Mouse (Mus musculus): Measurements from ENCODE around the gene Kdm2b. TPM values are rescaled to one million over a fixed set of nuclear protein-coding genes. Genes with fewer than 3 reads are reported as not detected.
A peak's percentile ranks its signal among the peaks of the same experiment; 100 is the strongest.

The Kdm2b gene
- polyA plus RNA-seq, 1 experiment from 2014 or later, result 26.8 TPM

- no peak for ATAC-seq (replicated peaks; ENCODE audit: extremely low read depth, insufficient read depth, low FRiP score)
- Histone ChIP-seq H3K27ac (ENCODE audit: low read length) (no peak overlapping the region), H3K9ac (ENCODE audit: low read length) (no peak overlapping the region), H3K4me3 (ENCODE audit: low read length) (no peak overlapping the region), H3K9me3 (replicated peaks; ENCODE audit: control insufficient read depth, low read length) (no peaks in the 10 kb centered on the region), H3K36me3 (ENCODE audit: control insufficient read depth, insufficient read depth) (no peaks in the 10 kb centered on the region), H3K4me1 (ENCODE audit: control insufficient read depth, insufficient read depth, low read length) (no peaks in the 10 kb centered on the region), H3K4me2 (ENCODE audit: low read depth, low read length) (no peak overlapping the region), H3K27me3 (ENCODE audit: control insufficient read depth, insufficient read depth, low read length) (no peaks in the 10 kb centered on the region)
- 95% methylated on average over 4 of the region's 4 CpGs for WGBS
Observed at GRCm38 (mm10) chr5:122912863-122913262, 76.8 kb downstream of the Kdm2b start.

- Histone ChIP-seq H3K9me3 (replicated peaks; ENCODE audit: control insufficient read depth, low read length) (no peaks in the 10 kb centered on the region), H3K4me1 (ENCODE audit: control insufficient read depth, insufficient read depth, low read length) (no peaks in the 10 kb centered on the region), H3K27ac (ENCODE audit: low read length) (no peak overlapping the region), H3K9ac (ENCODE audit: low read length) (0 out of 2 replicates have a peak overlapping the region, but pooled peaks have one; percentile 5), H3K36me3 (ENCODE audit: control insufficient read depth, insufficient read depth) (no peaks in the 10 kb centered on the region), H3K4me3 (ENCODE audit: low read length) (no peak overlapping the region), H3K4me2 (ENCODE audit: low read depth, low read length) (peak overlapping the region; percentile 35; the same call in 1 of the 2 replicates), H3K27me3 (ENCODE audit: control insufficient read depth, insufficient read depth, low read length) (no peaks in the 10 kb centered on the region)
- 63% methylated on average over 18 of the region's 18 CpGs for WGBS
- ATAC-seq (replicated peaks; ENCODE audit: extremely low read depth, insufficient read depth, low FRiP score), result no peak; the same call in 1 of the 2 replicates
Observed at GRCm38 (mm10) chr5:122909481-122909880, 80.1 kb downstream of the Kdm2b start.

GRCm38 (mm10) chr5:122908001-122908400 lies 81.6 kb downstream of the Kdm2b start:
- 88% methylated on average over 2 of the region's 2 CpGs for WGBS
- Histone ChIP-seq H3K4me1 (ENCODE audit: control insufficient read depth, insufficient read depth, low read length) (no peaks in the 10 kb centered on the region), H3K4me3 (ENCODE audit: low read length) (no peak overlapping the region), H3K9ac (ENCODE audit: low read length) (no peak overlapping the region), H3K27me3 (ENCODE audit: control insufficient read depth, insufficient read depth, low read length) (no peaks in the 10 kb centered on the region), H3K9me3 (replicated peaks; ENCODE audit: control insufficient read depth, low read length) (no peaks in the 10 kb centered on the region), H3K27ac (ENCODE audit: low read length) (no peak overlapping the region), H3K4me2 (ENCODE audit: low read depth, low read length) (no peak overlapping the region), H3K36me3 (ENCODE audit: control insufficient read depth, insufficient read depth) (no peaks in the 10 kb centered on the region)
- no peak for ATAC-seq (replicated peaks; ENCODE audit: extremely low read depth, insufficient read depth, low FRiP score)

- Histone ChIP-seq H3K9me3 (replicated peaks; ENCODE audit: control insufficient read depth, low read length) (no peaks in the 10 kb centered on the region), H3K4me2 (ENCODE audit: low read depth, low read length) (no peak overlapping the region), H3K4me3 (ENCODE audit: low read length) (no peak overlapping the region), H3K27ac (ENCODE audit: low read length) (no peak overlapping the region), H3K4me1 (ENCODE audit: control insufficient read depth, insufficient read depth, low read length) (no peaks in the 10 kb centered on the region), H3K36me3 (ENCODE audit: control insufficient read depth, insufficient read depth) (no peaks in the 10 kb centered on the region), H3K9ac (ENCODE audit: low read length) (no peak overlapping the region), H3K27me3 (ENCODE audit: control insufficient read depth, insufficient read depth, low read length) (no peaks in the 10 kb centered on the region)
- 82% methylated on average over 1 of the region's 1 CpGs for WGBS
- ATAC-seq (replicated peaks; ENCODE audit: extremely low read depth, insufficient read depth, low FRiP score), result no peak
Observed at GRCm38 (mm10) chr5:122907182-122907581, 82.4 kb downstream of the Kdm2b start.

GRCm38 (mm10) chr5:122903165-122903564 lies 86.5 kb downstream of the Kdm2b start:
- no peaks in the 10 kb centered on the region for H3K36me3 ChIP-seq (ENCODE audit: control insufficient read depth, insufficient read depth)
- 73% methylated on average over 5 of the region's 5 CpGs for WGBS
- no peaks in the 10 kb centered on the region for H3K9me3 ChIP-seq (replicated peaks; ENCODE audit: control insufficient read depth, low read length)
- H3K9ac ChIP-seq (ENCODE audit: low read length), result no peak overlapping the region
- H3K4me2 ChIP-seq (ENCODE audit: low read depth, low read length), result no peak overlapping the region
- no peak overlapping the region for H3K27ac ChIP-seq (ENCODE audit: low read length)
- no peak overlapping the region for H3K4me3 ChIP-seq (ENCODE audit: low read length)
- H3K27me3 ChIP-seq (ENCODE audit: control insufficient read depth, insufficient read depth, low read length), result no peaks in the 10 kb centered on the region
- peaks cover 10% of the 10 kb centered on the region for H3K4me1 ChIP-seq (ENCODE audit: control insufficient read depth, insufficient read depth, low read length)
- no peak for ATAC-seq (replicated peaks; ENCODE audit: extremely low read depth, insufficient read depth, low FRiP score)

- Histone ChIP-seq H3K9ac (ENCODE audit: low read length) (no peak overlapping the region), H3K4me1 (ENCODE audit: control insufficient read depth, insufficient read depth, low read length) (peaks cover 16% of the 10 kb centered on the region), H3K9me3 (replicated peaks; ENCODE audit: control insufficient read depth, low read length) (no peaks in the 10 kb centered on the region), H3K27ac (ENCODE audit: low read length) (no peak overlapping the region), H3K4me3 (ENCODE audit: low read length) (no peak overlapping the region), H3K27me3 (ENCODE audit: control insufficient read depth, insufficient read depth, low read length) (no peaks in the 10 kb centered on the region), H3K36me3 (ENCODE audit: control insufficient read depth, insufficient read depth) (no peaks in the 10 kb centered on the region), H3K4me2 (ENCODE audit: low read depth, low read length) (no peak overlapping the region)
- no peak for ATAC-seq (replicated peaks; ENCODE audit: extremely low read depth, insufficient read depth, low FRiP score)
- WGBS, result 75% methylated on average over 6 of the region's 6 CpGs
Observed at GRCm38 (mm10) chr5:122902228-122902627, 87.4 kb downstream of the Kdm2b start.

- Histone ChIP-seq H3K27me3 (ENCODE audit: control insufficient read depth, insufficient read depth, low read length) (no peaks in the 10 kb centered on the region), H3K9me3 (replicated peaks; ENCODE audit: control insufficient read depth, low read length) (no peaks in the 10 kb centered on the region), H3K9ac (ENCODE audit: low read length) (no peak overlapping the region), H3K4me3 (ENCODE audit: low read length) (no peak overlapping the region), H3K4me2 (ENCODE audit: low read depth, low read length) (no peak overlapping the region), H3K36me3 (ENCODE audit: control insufficient read depth, insufficient read depth) (no peaks in the 10 kb centered on the region), H3K27ac (ENCODE audit: low read length) (no peak overlapping the region), H3K4me1 (ENCODE audit: control insufficient read depth, insufficient read depth, low read length) (peaks cover 17% of the 10 kb centered on the region)
- WGBS, result 49% methylated on average over 3 of the region's 3 CpGs
- no peak for ATAC-seq (replicated peaks; ENCODE audit: extremely low read depth, insufficient read depth, low FRiP score)
Observed at GRCm38 (mm10) chr5:122901666-122902065, 88.0 kb downstream of the Kdm2b start.

GRCm38 (mm10) chr5:122901179-122901578 lies 88.4 kb downstream of the Kdm2b start:
- peak overlapping the region; percentile 94; the same call in 1 of the 2 replicates for H3K4me2 ChIP-seq (ENCODE audit: low read depth, low read length)
- H3K9me3 ChIP-seq (replicated peaks; ENCODE audit: control insufficient read depth, low read length), result no peaks in the 10 kb centered on the region
- peak overlapping the region; percentile 94 for H3K9ac ChIP-seq (ENCODE audit: low read length)
- H3K27ac ChIP-seq (ENCODE audit: low read length), result no peak overlapping the region
- no peaks in the 10 kb centered on the region for H3K36me3 ChIP-seq (ENCODE audit: control insufficient read depth, insufficient read depth)
- H3K4me3 ChIP-seq (ENCODE audit: low read length), result no peak overlapping the region
- H3K4me1 ChIP-seq (ENCODE audit: control insufficient read depth, insufficient read depth, low read length), result peaks cover 17% of the 10 kb centered on the region
- 57% methylated on average over 11 of the region's 11 CpGs for WGBS
- H3K27me3 ChIP-seq (ENCODE audit: control insufficient read depth, insufficient read depth, low read length), result no peaks in the 10 kb centered on the region
- ATAC-seq (replicated peaks; ENCODE audit: extremely low read depth, insufficient read depth, low FRiP score), result no peak

- peaks cover 17% of the 10 kb centered on the region for H3K4me1 ChIP-seq (ENCODE audit: control insufficient read depth, insufficient read depth, low read length)
- H3K4me2 ChIP-seq (ENCODE audit: low read depth, low read length), result peak overlapping the region; percentile 94
- no peaks in the 10 kb centered on the region for H3K27me3 ChIP-seq (ENCODE audit: control insufficient read depth, insufficient read depth, low read length)
- H3K4me3 ChIP-seq (ENCODE audit: low read length), result peak overlapping the region; percentile 88
- no peak for ATAC-seq (replicated peaks; ENCODE audit: extremely low read depth, insufficient read depth, low FRiP score)
- 4% methylated on average over 33 of the region's 33 CpGs for WGBS
- no peaks in the 10 kb centered on the region for H3K9me3 ChIP-seq (replicated peaks; ENCODE audit: control insufficient read depth, low read length)
- H3K27ac ChIP-seq (ENCODE audit: low read length), result peak overlapping the region; percentile 78
- H3K9ac ChIP-seq (ENCODE audit: low read length), result peak overlapping the region; percentile 94
- H3K36me3 ChIP-seq (ENCODE audit: control insufficient read depth, insufficient read depth), result no peaks in the 10 kb centered on the region
Observed at GRCm38 (mm10) chr5:122900558-122901171, 89.0 kb downstream of the Kdm2b start.

Data from heart, embryonic 16.5 days (tissue).